Mouse (Mus musculus): Measurements from ENCODE around the gene C4b. TPM values are rescaled to one million over a fixed set of nuclear protein-coding genes. Genes with fewer than 3 reads are reported as not detected.
"Not testable (repeated sequence)": the region's sequence is repeated elsewhere in the genome, so short reads cannot be mapped to it uniquely, and the experiment has no call there.

Gene C4b
- 10 to 100 TPM; 71.3 to 73.0 TPM for total RNA-seq (2021)
- long read RNA-seq, full-length matches to known transcripts, result 54 of 106 reads
- long read RNA-seq, partial matches to known transcripts, result 34 of 106 reads
- long read RNA-seq, other reads (novel, unspliced or antisense), result 18 of 106 reads

- DNase-seq (ENCODE audit: low spot score in 2 of 2), result peak in 1 of 2 experiments; percentile 40
Measured at GRCm38 (mm10) chr17:34743719-34744118, at the start of gene C4b. Gene C4b (minus strand): TSS chr17:34743882.

- DNase-seq (ENCODE audit: low spot score in 2 of 2), result peak; percentile 65 to 84
Measured at GRCm38 (mm10) chr17:34777680-34778325, 34.1 kb upstream of the C4b start.

GRCm38 (mm10) chr17:34761471-34761870, 17.8 kb upstream of the C4b start:
- DNase-seq (ENCODE audit: low spot score in 2 of 2), result no peak

- no peak for DNase-seq (ENCODE audit: low spot score in 2 of 2)
Measured at GRCm38 (mm10) chr17:34746531-34746930, 2.8 kb upstream of the C4b start.

GRCm38 (mm10) chr17:34745166-34745565, 1.5 kb upstream of the C4b start:
- not testable (repeated sequence) for DNase-seq (ENCODE audit: low spot score in 2 of 2)

GRCm38 (mm10) chr17:34744611-34745010, 929 bp upstream of the C4b start:
- peak in 1 of 2 experiments; percentile 3 for DNase-seq (ENCODE audit: low spot score in 2 of 2)

- DNase-seq (ENCODE audit: low spot score in 2 of 2), result no peak
Measured at GRCm38 (mm10) chr17:34744206-34744605, 524 bp upstream of the C4b start.

- no peak for DNase-seq (ENCODE audit: low spot score in 2 of 2)
Measured at GRCm38 (mm10) chr17:34740280-34740679, 3.4 kb downstream of the C4b start.

GRCm38 (mm10) chr17:34739708-34740107, 4.0 kb downstream of the C4b start:
- DNase-seq (ENCODE audit: low spot score in 2 of 2), result not testable (repeated sequence)

- not testable (repeated sequence) for DNase-seq (ENCODE audit: low spot score in 2 of 2)
Measured at GRCm38 (mm10) chr17:34737466-34737865, 6.2 kb downstream of the C4b start.

- not testable (repeated sequence) for DNase-seq (ENCODE audit: low spot score in 2 of 2)
Measured at GRCm38 (mm10) chr17:34729779-34730553, 13.7 kb downstream of the C4b start.

- DNase-seq (ENCODE audit: low spot score in 2 of 2), result not testable (repeated sequence)
Measured at GRCm38 (mm10) chr17:34729155-34729554, 14.5 kb downstream of the C4b start.

GRCm38 (mm10) chr17:34727887-34728286, 15.8 kb downstream of the C4b start:
- DNase-seq (ENCODE audit: low spot score in 2 of 2), result no peak

GRCm38 (mm10) chr17:34723066-34723465, 20.6 kb downstream of the C4b start:
- no peak for DNase-seq (ENCODE audit: low spot score in 2 of 2)

GRCm38 (mm10) chr17:34722238-34722637, 21.4 kb downstream of the C4b start:
- not testable (repeated sequence) for DNase-seq (ENCODE audit: low spot score in 2 of 2)

- not testable (repeated sequence) for DNase-seq (ENCODE audit: low spot score in 2 of 2)
Measured at GRCm38 (mm10) chr17:34719886-34720285, 23.8 kb downstream of the C4b start.

- DNase-seq (ENCODE audit: low spot score in 2 of 2), result no peak
Measured at GRCm38 (mm10) chr17:34717401-34717800, 26.3 kb downstream of the C4b start.

GRCm38 (mm10) chr17:34716247-34716646, 27.4 kb downstream of the C4b start:
- DNase-seq (ENCODE audit: low spot score in 2 of 2), result no peak

- DNase-seq (ENCODE audit: low spot score in 2 of 2), result not testable (repeated sequence)
Measured at GRCm38 (mm10) chr17:34715451-34715850, 28.2 kb downstream of the C4b start.

- DNase-seq (ENCODE audit: low spot score in 2 of 2), result not testable (repeated sequence)
Measured at GRCm38 (mm10) chr17:34714908-34715445, 28.7 kb downstream of the C4b start.

GRCm38 (mm10) chr17:34714181-34714907, 29.3 kb downstream of the C4b start:
- not testable (repeated sequence) for DNase-seq (ENCODE audit: low spot score in 2 of 2)
